Mouse (Mus musculus) kidney, embryonic 16.5 days (tissue): Measurements from ENCODE around the gene Gm17359. TPM values are rescaled to one million over a fixed set of nuclear protein-coding genes. Genes with fewer than 3 reads are reported as not detected.

Source experiments
- ATAC-seq: fragments of 200-750 bp; cut with Nextera tagmentation; 2 replicates; pipeline ENCODE4 v1.8.0; 2017; ENCODE audit warnings: moderate TSS enrichment; ENCODE audit not compliant: low FRiP score, low TSS enrichment
- H3K27ac ChIP-seq: fragments of 300-500 bp; sonication (generic); 2 replicates; pipeline ENCODE4 v1.5.1; 2014; ENCODE audit warnings: low read length
- H3K27me3 ChIP-seq: fragments of 300-500 bp; sonication (generic); 2 replicates; pipeline ENCODE4 v1.6.1; 2014; ENCODE audit warnings: low read length, control low read depth, mixed read lengths; ENCODE audit not compliant: insufficient read depth
- H3K36me3 ChIP-seq: fragments of 300-500 bp; sonication (generic); 2 replicates; pipeline ENCODE4 v1.6.1; 2014; ENCODE audit warnings: low read length, control low read depth, mixed read lengths; ENCODE audit not compliant: insufficient read depth
- H3K4me1 ChIP-seq: fragments of 300-500 bp; sonication (generic); 2 replicates; pipeline ENCODE4 v1.6.1; 2014; ENCODE audit warnings: low read length, control low read depth, mixed read lengths; ENCODE audit not compliant: insufficient read depth
- H3K4me2 ChIP-seq: fragments of 300-500 bp; sonication (generic); replicated peaks from 2 replicates; pipeline ENCODE4 v1.6.1; 2014; ENCODE audit warnings: low read depth, low read length
- H3K4me3 ChIP-seq: fragments of 300-500 bp; sonication (generic); 2 replicates; pipeline ENCODE4 v1.5.1; 2014; ENCODE audit warnings: mild to moderate bottlenecking, low read length
- H3K9ac ChIP-seq: fragments of 300-500 bp; sonication (generic); replicated peaks from 2 replicates; pipeline ENCODE4 v1.6.1; 2014; ENCODE audit warnings: low read length
- H3K9me3 ChIP-seq: fragments of 300-500 bp; sonication (generic); 2 replicates; pipeline ENCODE4 v1.6.1; 2016; ENCODE audit warnings: low read length, control low read depth
- WGBS: fragments of 180-500 bp; shearing (Covaris S2); extraction: QIAGEN DNeasy Blood & Tissue Kit; methylation state at CpG from one replicate; pipeline ENCODE4 v1.1.7; 2014; 5-methylcytosine and 5-hydroxymethylcytosine counted together
- polyA plus RNA-seq: library from polyadenylated mRNA; unstranded; fragments of >200 nt; fragmentation: Nextera tagmentation; extraction: Ambion mirVana; gene quantifications from 2 replicates; pipeline ENCODE4 v1.2.1, GENCODE M21; 2015

The Gm17359 gene
- polyA plus RNA-seq, 1 experiment from 2014 or later, result not detected

DNA sequence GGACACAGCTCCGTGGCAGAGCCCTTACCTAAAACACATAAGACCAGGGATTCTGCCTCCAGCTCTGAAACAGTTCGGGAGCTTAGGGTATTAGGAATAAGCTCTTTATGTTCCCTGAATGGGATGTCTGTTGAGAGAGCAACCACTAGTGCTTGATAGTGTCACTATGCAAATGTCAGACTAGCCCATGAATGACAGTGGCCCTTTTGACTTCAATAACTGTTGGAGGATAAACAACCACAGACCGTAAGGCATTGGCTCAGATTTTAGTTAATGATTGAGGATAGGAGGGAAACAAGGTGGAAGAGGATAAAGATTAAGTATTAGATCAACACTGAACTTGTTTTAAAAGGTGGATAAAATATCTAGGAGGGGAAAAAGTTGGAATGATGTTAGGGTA is 41.6 kb downstream of the Gm17359 start:
- Histone ChIP-seq H3K9me3 (no peaks in the 10 kb centered on the region), H3K27ac (no peak overlapping the region), H3K36me3 (no peaks in the 10 kb centered on the region), H3K4me2 (no peak overlapping the region), H3K27me3 (no peaks in the 10 kb centered on the region), H3K4me3 (no peak overlapping the region), H3K4me1 (peaks cover 5% of the 10 kb centered on the region; the same call in 1 of the 2 replicates), H3K9ac (no peak overlapping the region)
- ATAC-seq, result peak; percentile 57; the same call in 1 of the 2 replicates
- 39% methylated on average over 3 of the region's 3 CpGs for WGBS

DNA sequence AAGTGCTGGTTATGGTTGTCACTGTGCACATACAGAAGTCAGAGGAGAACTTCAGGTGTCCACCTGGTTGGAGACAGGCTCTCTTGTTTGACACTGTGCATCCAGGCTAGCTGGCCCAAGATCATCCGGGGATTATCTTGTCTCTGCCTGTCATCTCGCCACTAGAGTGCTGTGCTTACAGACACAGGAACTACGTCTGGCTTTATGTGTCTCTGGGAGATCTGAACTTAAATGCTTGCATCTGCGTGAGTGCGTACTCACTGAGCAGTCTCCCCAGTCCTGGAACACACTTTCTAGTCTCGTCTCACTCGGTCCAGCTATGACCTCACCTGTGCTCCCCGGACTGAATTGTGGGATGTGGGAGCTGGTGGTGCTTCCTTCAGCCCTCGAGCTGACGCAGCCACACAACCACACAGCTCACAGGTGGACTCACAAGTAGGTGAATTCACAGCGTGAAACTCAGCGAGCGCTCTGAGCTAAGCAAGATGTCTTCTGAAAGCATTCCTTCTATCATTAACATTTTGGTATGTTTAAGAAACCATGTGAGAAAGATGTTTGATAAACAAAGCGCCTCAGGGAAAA is 42.9 kb downstream of the Gm17359 start:
- no peak for ATAC-seq
- 83% methylated on average over 14 of the region's 14 CpGs for WGBS
- Histone ChIP-seq H3K9ac (no peak overlapping the region), H3K36me3 (no peaks in the 10 kb centered on the region), H3K9me3 (no peaks in the 10 kb centered on the region), H3K4me1 (peaks cover 5% of the 10 kb centered on the region; the same call in 1 of the 2 replicates), H3K27me3 (no peaks in the 10 kb centered on the region), H3K27ac (peak overlapping the region; percentile 25; the same call in 1 of the 2 replicates), H3K4me2 (no peak overlapping the region), H3K4me3 (no peak overlapping the region)

DNA sequence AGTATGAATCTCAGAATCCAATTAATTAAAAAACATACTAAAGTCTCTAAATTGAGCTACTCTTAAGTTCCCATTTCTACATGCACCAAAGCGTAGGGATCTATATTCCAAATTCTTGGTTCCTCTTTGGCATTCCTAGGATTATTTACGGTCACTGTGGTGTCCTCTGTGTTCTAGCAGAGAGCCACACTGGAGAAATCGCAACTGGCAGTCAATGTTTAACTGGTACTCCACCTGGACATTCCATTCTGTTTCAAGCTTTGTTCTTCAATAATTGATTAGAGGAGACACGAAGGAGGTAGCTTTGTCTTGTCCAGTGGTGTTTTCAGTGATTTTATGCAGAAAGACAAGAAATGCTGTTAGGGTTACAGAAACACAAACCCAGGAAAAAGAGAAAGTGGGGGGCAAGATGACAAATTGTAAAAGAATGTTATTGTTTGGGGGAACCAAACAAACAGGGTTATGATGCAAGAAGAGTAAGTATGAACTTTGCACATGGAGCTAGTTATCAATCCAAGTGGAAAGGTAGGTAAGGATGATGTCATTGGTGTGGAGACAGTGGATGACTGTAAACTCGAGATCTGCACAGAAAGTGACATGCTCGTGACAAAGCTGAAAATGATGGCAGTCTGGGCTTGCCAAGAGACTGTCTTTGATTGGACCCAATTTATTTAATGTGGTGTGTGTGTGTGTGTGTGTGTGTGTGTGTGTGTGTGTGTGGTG is 43.6 kb downstream of the Gm17359 start:
- no peak for ATAC-seq
- peaks cover 5% of the 10 kb centered on the region; the same call in 1 of the 2 replicates for H3K4me1 ChIP-seq
- 61% methylated on average over 6 of the region's 6 CpGs for WGBS

DNA sequence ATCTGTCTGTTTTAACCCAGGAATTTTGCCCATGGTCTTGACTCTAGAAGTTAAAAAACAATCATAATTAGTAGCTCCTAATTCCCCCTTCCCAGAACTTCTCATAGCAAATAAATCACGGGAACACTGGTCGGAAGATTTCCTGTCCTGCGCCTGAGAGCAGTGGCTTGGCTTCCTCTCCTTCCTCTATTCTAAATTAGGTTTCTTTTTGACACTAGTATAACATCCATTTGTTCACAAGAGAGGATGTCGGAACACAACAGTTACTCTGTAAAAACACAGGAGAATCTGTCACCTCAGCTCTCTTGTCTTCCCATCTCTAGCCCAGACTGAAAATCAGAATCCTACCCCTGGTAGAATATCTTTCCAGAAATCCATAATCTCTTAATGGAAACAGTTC is 44.9 kb downstream of the Gm17359 start:
- Histone ChIP-seq H3K9ac (no peak overlapping the region), H3K4me3 (no peak overlapping the region), H3K9me3 (no peaks in the 10 kb centered on the region), H3K27me3 (no peaks in the 10 kb centered on the region), H3K36me3 (no peaks in the 10 kb centered on the region), H3K27ac (no peak overlapping the region), H3K4me2 (no peak overlapping the region), H3K4me1 (peaks cover 5% of the 10 kb centered on the region; the same call in 1 of the 2 replicates)
- WGBS, result 33% methylated on average over 4 of the region's 4 CpGs
- no peak for ATAC-seq

More for the DNA sequence above, 43.6 kb downstream of the Gm17359 start:
- Histone ChIP-seq H3K36me3 (no peaks in the 10 kb centered on the region), H3K4me3 (no peak overlapping the region), H3K27ac (no peak overlapping the region), H3K27me3 (no peaks in the 10 kb centered on the region), H3K4me2 (no peak overlapping the region), H3K9ac (no peak overlapping the region), H3K9me3 (no peaks in the 10 kb centered on the region)

DNA sequence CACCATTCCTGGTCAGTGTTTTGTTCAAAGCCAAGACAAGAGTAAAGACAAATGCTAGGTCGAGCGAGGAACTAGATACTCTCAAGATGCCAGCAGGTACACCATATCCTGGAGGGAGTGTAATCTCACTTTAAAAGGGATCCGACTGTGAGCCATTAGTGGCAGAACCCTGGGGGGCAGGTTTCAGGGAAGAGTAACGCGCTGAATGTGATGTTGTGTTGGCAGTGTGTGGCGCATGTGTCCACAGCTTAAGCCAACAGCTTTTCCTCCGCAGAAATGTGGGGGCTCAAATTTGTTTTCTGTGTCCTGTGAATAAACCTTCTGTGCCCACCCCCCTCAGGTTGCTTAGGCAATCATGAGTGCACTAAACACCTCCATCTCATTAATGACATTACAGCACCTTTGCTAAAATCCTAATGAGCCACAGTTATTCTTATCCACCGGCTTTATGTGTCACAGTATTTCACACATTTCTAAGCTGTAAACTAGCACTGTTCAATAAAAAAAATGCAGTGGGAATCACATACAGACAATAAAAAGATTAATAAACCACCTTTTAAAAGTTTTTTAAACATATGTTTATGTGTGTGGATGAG is 49.1 kb downstream of the Gm17359 start:
- H3K27ac ChIP-seq, result no peak overlapping the region
- ATAC-seq, result no peak
- no peak overlapping the region for H3K4me2 ChIP-seq
- H3K27me3 ChIP-seq, result no peaks in the 10 kb centered on the region
- H3K4me3 ChIP-seq, result no peak overlapping the region
- H3K9ac ChIP-seq, result no peak overlapping the region
- H3K36me3 ChIP-seq, result no peaks in the 10 kb centered on the region
- H3K9me3 ChIP-seq, result no peaks in the 10 kb centered on the region
- WGBS, result 41% methylated on average over 8 of the region's 8 CpGs
- 0 out of 2 replicates have a peak, but pooled peaks cover 5% of the 10 kb centered on the region for H3K4me1 ChIP-seq

DNA sequence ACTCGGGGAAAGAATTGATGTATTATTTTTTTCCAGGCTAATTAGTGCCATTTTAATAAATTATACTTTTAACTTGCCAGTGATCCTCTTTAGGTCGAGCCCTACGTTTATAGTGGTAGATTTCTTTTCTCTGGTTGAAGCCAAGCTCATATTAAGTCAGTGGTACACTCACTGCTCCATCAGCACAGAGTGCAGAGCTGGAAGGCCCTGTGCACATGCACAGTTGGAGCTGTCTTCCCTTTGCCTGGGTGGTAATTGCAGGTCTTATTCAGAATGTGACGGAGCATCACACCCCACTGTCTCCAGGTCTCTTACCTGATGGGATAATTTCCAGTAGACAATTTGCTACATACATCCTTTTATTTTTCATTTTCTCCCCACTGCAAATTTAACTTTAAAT is 52.6 kb downstream of the Gm17359 start:
- no peak overlapping the region for H3K9ac ChIP-seq
- H3K9me3 ChIP-seq, result peaks cover 5% of the 10 kb centered on the region; the same call in 1 of the 2 replicates
- H3K36me3 ChIP-seq, result peaks cover 2% of the 10 kb centered on the region; the same call in 1 of the 2 replicates
- H3K4me1 ChIP-seq, result no peaks in the 10 kb centered on the region
- no peaks in the 10 kb centered on the region for H3K27me3 ChIP-seq
- H3K4me2 ChIP-seq, result no peak overlapping the region
- ATAC-seq, result no peak
- H3K27ac ChIP-seq, result no peak overlapping the region
- H3K4me3 ChIP-seq, result no peak overlapping the region
- 43% methylated on average over 4 of the region's 4 CpGs for WGBS

DNA sequence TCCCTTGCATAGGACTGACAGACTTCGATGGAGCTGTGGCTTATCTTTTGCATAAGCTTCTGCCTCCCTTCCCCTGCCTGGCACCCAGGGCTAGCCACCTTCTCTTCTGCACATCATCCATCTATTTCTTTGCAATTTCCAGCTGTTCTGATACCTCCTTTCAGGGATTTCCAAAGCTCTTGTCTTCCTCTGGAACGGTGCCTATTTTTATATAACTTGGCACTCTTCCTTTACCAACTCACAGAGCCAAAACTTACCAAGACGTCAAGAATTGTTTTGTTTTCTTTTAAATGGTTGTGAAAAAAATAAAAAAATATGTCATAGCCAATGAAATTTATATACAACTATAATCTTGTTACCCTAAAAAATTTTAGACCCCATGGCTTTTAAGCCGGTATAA is 64.1 kb downstream of the Gm17359 start:
- H3K4me2 ChIP-seq, result no peak overlapping the region
- no peak overlapping the region for H3K9ac ChIP-seq
- 72% methylated on average over 4 of the region's 4 CpGs for WGBS
- no peak for ATAC-seq
- no peaks in the 10 kb centered on the region for H3K27me3 ChIP-seq
- H3K27ac ChIP-seq, result no peak overlapping the region
- no peaks in the 10 kb centered on the region for H3K36me3 ChIP-seq
- no peaks in the 10 kb centered on the region for H3K9me3 ChIP-seq
- H3K4me3 ChIP-seq, result no peak overlapping the region
- no peaks in the 10 kb centered on the region for H3K4me1 ChIP-seq

DNA sequence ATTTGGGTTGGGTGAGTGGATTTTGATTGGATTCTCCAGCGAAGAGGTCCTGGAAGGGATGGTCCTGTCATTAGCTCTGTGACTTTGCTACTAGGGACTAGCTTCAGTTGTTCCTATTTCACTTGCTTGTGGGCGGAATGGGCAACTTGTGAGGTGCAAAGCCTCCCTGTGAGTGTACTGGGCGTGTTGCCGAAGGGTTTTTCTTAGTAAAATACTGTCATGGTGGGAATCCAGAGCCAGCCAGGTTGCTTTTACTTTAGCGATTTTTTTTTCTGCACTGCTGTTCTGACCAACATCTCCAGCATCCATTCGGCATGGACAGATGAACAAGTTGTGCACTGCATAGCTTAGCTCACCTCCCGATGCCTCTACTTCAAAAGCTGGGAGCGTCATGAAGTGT is 65.6 kb downstream of the Gm17359 start:
- ATAC-seq, result no peak
- no peaks in the 10 kb centered on the region for H3K9me3 ChIP-seq
- H3K27ac ChIP-seq, result no peak overlapping the region
- no peak overlapping the region for H3K4me2 ChIP-seq
- 89% methylated on average over 8 of the region's 8 CpGs for WGBS
- H3K4me1 ChIP-seq, result no peaks in the 10 kb centered on the region
- H3K27me3 ChIP-seq, result no peaks in the 10 kb centered on the region
- no peak overlapping the region for H3K4me3 ChIP-seq
- no peaks in the 10 kb centered on the region for H3K36me3 ChIP-seq
- no peak overlapping the region for H3K9ac ChIP-seq

DNA sequence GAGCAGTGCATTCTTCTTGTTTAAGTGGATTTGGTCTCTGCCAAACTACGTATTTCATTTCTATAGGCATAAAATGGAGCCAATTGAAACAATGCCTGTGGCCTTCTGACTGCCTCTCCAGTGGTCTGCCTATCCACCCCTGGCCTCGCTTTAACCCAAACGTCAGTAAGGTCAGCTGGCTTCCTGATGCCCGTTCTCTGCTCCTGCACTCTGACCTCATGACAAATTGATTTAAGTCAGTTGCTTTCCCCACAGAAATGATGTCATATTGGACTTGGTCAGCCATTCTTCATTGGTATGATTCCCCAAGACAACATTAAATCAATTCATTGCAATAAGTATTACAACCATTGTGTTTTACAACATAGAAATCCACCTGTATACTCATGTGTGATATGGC is 72.1 kb downstream of the Gm17359 start:
- WGBS, result 29% methylated on average over 4 of the region's 4 CpGs
- no peak overlapping the region for H3K4me2 ChIP-seq
- no peak overlapping the region for H3K9ac ChIP-seq
- no peaks in the 10 kb centered on the region for H3K36me3 ChIP-seq
- H3K9me3 ChIP-seq, result no peaks in the 10 kb centered on the region
- H3K27me3 ChIP-seq, result no peaks in the 10 kb centered on the region
- peak; percentile 55; the same call in 1 of the 2 replicates for ATAC-seq
- no peak overlapping the region for H3K4me3 ChIP-seq
- peaks cover 19% of the 10 kb centered on the region for H3K4me1 ChIP-seq
- H3K27ac ChIP-seq, result no peak overlapping the region
